Mouse (Mus musculus) bone marrow, adult 2 months (tissue): Measurements from ENCODE around the gene Aspscr1.

Experiments
- CTCF ChIP-seq: fragments of 200-500 bp; IDR thresholded peaks from 2 replicates; pipeline ENCODE4 v1.5.1; 2011; ENCODE audit warnings: low read length, control low read depth; ENCODE audit not compliant: control insufficient read depth, insufficient read depth
- POLR2A ChIP-seq: fragments of 200-500 bp; IDR thresholded peaks from 2 replicates; pipeline ENCODE4 v1.6.1; 2011; ENCODE audit warnings: low read depth, mild to moderate bottlenecking, control low read depth, low read length, borderline replicate concordance; ENCODE audit not compliant: control insufficient read depth

- TF ChIP-seq CTCF (no peak), POLR2A (no peak)
Observed at GRCm38 (mm10) chr11:120751606-120752005, 78.8 kb downstream of the Aspscr1 start.
